Mouse (Mus musculus): ENCODE measurements at regions not wholly inside any gene's neighbourhood (a gene's known extent, or its start where the extent isn't known, plus 50 kb on each side); places are given as distances from the start of the nearest gene placed in this dataset.

DNA sequence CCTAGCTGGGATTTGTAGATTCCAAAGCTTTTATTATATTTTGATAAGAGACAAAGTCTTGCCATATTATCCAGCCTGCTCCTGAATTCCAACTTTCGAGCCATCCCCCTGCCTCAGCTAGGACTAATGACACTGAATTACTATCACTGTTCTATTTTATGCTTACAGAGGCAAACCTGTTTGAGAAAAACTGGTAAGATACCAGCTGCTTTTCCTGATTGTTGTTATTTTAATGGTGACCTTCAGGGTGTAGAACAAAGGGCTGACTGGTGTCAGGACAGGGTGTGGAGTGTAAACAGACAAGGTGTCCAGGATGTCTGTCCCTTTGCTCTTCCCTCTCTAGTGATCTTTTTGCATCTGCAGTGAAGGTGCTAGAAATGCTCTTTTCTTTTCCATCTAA is 145.5 kb upstream of the Dpp6 start:
- Histone ChIP-seq H3K27me3 (ENCODE audit: control insufficient read depth in 1 of 2, insufficient read depth in 2 of 2, low read length in 2 of 2) (no peaks in the 10 kb centered on the region), H3K27ac (ENCODE audit: control insufficient read depth, low read depth, low read length) (no peak overlapping the region), H3K9me3 (replicated peaks; ENCODE audit: insufficient read depth, low read length) (no peaks in the 10 kb centered on the region), H3K36me3 (ENCODE audit: control insufficient read depth in 1 of 2, insufficient read depth in 2 of 2, low read length in 2 of 2) (no peaks in the 10 kb centered on the region), H3K79me2 (ENCODE audit: control insufficient read depth, insufficient read depth, low read length, poor library complexity) (no peaks in the 10 kb centered on the region), H3K4me3 (ENCODE audit: control insufficient read depth in 1 of 2, insufficient read depth in 1 of 2, low read depth in 2 of 2, low read length in 2 of 2) (no peak overlapping the region), H3K4me1 (ENCODE audit: control insufficient read depth in 1 of 2, insufficient read depth in 2 of 2, low read length in 2 of 2) (no peaks in the 10 kb centered on the region), H3K9ac (ENCODE audit: control insufficient read depth, low read depth, low read length, poor library complexity, severe bottlenecking) (no peak overlapping the region)
- no peak for DNase-seq (ENCODE audit: low read depth, low spot score)
- TF ChIP-seq ZMIZ1 (IDR thresholded peaks at IDR 0.05; ENCODE audit: low read depth, low read length) (no peak), POLR2A (IDR thresholded peaks at IDR 0.05; ENCODE audit: control insufficient read depth in 1 of 2, insufficient read depth in 1 of 2, low read depth in 1 of 2, low read length in 2 of 2, poor library complexity in 1 of 2) (no peak), MAFK (IDR thresholded peaks at IDR 0.05; ENCODE audit: borderline replicate concordance, low read depth, low read length) (no peak), UBTF (IDR thresholded peaks at IDR 0.05; ENCODE audit: borderline replicate concordance, insufficient read depth, low read depth, low read length) (no peak), JUND (IDR thresholded peaks at IDR 0.05; ENCODE audit: low read depth, low read length) (no peak), SMC3 (IDR thresholded peaks at IDR 0.05; ENCODE audit: low read depth, low read length) (no peak), MEF2A (IDR thresholded peaks at IDR 0.05; ENCODE audit: extremely low read depth, insufficient replicate concordance, low read depth, low read length, poor library complexity, severe bottlenecking) (no peak), MYC (IDR thresholded peaks at IDR 0.05; ENCODE audit: low read depth, low read length) (no peak), RAD21 (IDR thresholded peaks at IDR 0.05; ENCODE audit: low read depth, low read length) (no peak), USF1 (IDR thresholded peaks at IDR 0.05; ENCODE audit: low read depth, low read length) (no peak), CHD1 (IDR thresholded peaks at IDR 0.05; ENCODE audit: low read depth, low read length) (no peak), BHLHE40 (IDR thresholded peaks at IDR 0.05; ENCODE audit: borderline replicate concordance, low read depth, low read length) (no peak), POLR2AphosphoS2 (IDR thresholded peaks at IDR 0.05; ENCODE audit: low read length) (no peak), GABPA (IDR thresholded peaks at IDR 0.05; ENCODE audit: low read depth, low read length) (no peak), ZNF384 (IDR thresholded peaks at IDR 0.05; ENCODE audit: low read depth, low read length) (no peak)

DNA sequence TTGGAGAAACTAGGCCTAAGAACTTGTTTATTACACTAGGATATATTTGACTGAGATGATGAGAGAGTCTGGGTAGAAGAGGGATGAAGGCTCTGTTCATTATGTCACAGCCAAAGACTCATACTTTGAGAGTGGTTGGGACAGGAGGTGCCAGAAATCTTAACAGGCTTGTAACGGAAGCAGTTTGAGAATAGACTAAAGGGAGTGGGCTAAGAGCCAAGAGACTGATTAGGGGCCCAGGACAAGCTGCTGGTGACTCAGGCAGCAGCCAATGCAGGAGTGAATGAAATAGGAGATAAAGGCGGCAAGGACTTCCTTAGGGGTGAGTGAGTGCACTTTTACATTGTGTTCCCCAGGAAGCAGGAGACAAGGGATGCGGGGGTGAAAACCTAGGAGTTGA is 127.2 kb upstream of the Dpp6 start:
- H3K9me3 ChIP-seq (replicated peaks; ENCODE audit: insufficient read depth, low read length): no peaks in the 10 kb centered on the region
- DNase-seq (ENCODE audit: low read depth, low spot score): no peak
- no peaks in the 10 kb centered on the region for H3K27me3 ChIP-seq (ENCODE audit: control insufficient read depth in 1 of 2, insufficient read depth in 2 of 2, low read length in 2 of 2)
- no peak overlapping the region for H3K9ac ChIP-seq (ENCODE audit: control insufficient read depth, low read depth, low read length, poor library complexity, severe bottlenecking)
- H3K79me2 ChIP-seq (ENCODE audit: control insufficient read depth, insufficient read depth, low read length, poor library complexity): no peaks in the 10 kb centered on the region
- TF ChIP-seq SIN3A (IDR thresholded peaks at IDR 0.05; ENCODE audit: low read length): no peak
- TF ChIP-seq POLR2AphosphoS5 (IDR thresholded peaks at IDR 0.05; ENCODE audit: borderline replicate concordance, low read depth, low read length): no peak
- TF ChIP-seq ZMIZ1 (IDR thresholded peaks at IDR 0.05; ENCODE audit: low read depth, low read length): no peak
- no peak for TF ChIP-seq USF1 (IDR thresholded peaks at IDR 0.05; ENCODE audit: low read depth, low read length)
- no peak for TF ChIP-seq CHD2 (IDR thresholded peaks at IDR 0.05; ENCODE audit: low read length)
- no peak for TF ChIP-seq RCOR1 (IDR thresholded peaks at IDR 0.05; ENCODE audit: low read depth, low read length)
- TF ChIP-seq TAL1 (IDR thresholded peaks at IDR 0.05; ENCODE audit: low read length): no peak
- TF ChIP-seq MYC (IDR thresholded peaks at IDR 0.05; ENCODE audit: low read depth, low read length): no peak
- no peaks in the 10 kb centered on the region for H3K4me1 ChIP-seq (ENCODE audit: control insufficient read depth in 1 of 2, insufficient read depth in 2 of 2, low read length in 2 of 2)
- H3K27ac ChIP-seq (ENCODE audit: control insufficient read depth, low read depth, low read length): no peak overlapping the region
- H3K36me3 ChIP-seq (ENCODE audit: control insufficient read depth in 1 of 2, insufficient read depth in 2 of 2, low read length in 2 of 2): no peaks in the 10 kb centered on the region
- H3K4me3 ChIP-seq (ENCODE audit: control insufficient read depth in 1 of 2, insufficient read depth in 1 of 2, low read depth in 2 of 2, low read length in 2 of 2): no peak overlapping the region
